Mouse (Mus musculus): Measurements from ENCODE around the gene 2310061I04Rik. TPM values are rescaled to one million over a fixed set of nuclear protein-coding genes. Genes with fewer than 3 reads are reported as not detected.

The 2310061I04Rik gene
- polyA plus RNA-seq, 1 experiment = 52.0 TPM

GRCm38 (mm10) chr17:35865481-35866280 lies 31.6 kb downstream of the 2310061I04Rik start, which contains the start of gene Ppp1r18:
Gene Ppp1r18 (plus strand): TSS chr17:35865593.
- H3K4me1 ChIP-seq (ENCODE audit: control insufficient read depth, insufficient read depth, low read length) = peaks cover 1% of the 10 kb centered on the region; the same call in 1 of the 2 replicates
- no peak for TF ChIP-seq CTCF (IDR thresholded peaks at IDR 0.05; ENCODE audit: control insufficient read depth, insufficient read depth, low read length)
- TF ChIP-seq POLR2A (IDR thresholded peaks at IDR 0.05; ENCODE audit: borderline replicate concordance, control insufficient read depth, low read depth, low read length) = peak; percentile 29; the same call in 1 of the 2 replicates

GRCm38 (mm10) chr17:35864832-35865353 lies 32.3 kb downstream of the 2310061I04Rik start:
- peaks cover 1% of the 10 kb centered on the region; the same call in 1 of the 2 replicates for H3K4me1 ChIP-seq (ENCODE audit: control insufficient read depth, insufficient read depth, low read length)
- no peak for TF ChIP-seq CTCF (IDR thresholded peaks at IDR 0.05; ENCODE audit: control insufficient read depth, insufficient read depth, low read length)
- no peak for TF ChIP-seq POLR2A (IDR thresholded peaks at IDR 0.05; ENCODE audit: borderline replicate concordance, control insufficient read depth, low read depth, low read length)
- H3K27ac ChIP-seq (ENCODE audit: control insufficient read depth, insufficient read depth, low read depth, low read length, poor library complexity) = peak overlapping the region; percentile 96; the same call in 1 of the 2 replicates
- WGBS = 48% methylated on average over 10 of the region's 10 CpGs
- H3K4me3 ChIP-seq (replicated peaks; ENCODE audit: control insufficient read depth, low read depth, low read length) = no peak overlapping the region

More at GRCm38 (mm10) chr17:35865481-35866280, 31.6 kb downstream of the 2310061I04Rik start, which contains the start of gene Ppp1r18:
- Histone ChIP-seq H3K4me3 (replicated peaks; ENCODE audit: control insufficient read depth, low read depth, low read length) (peak within 1 kb of the TSS; percentile 83), H3K27ac (ENCODE audit: control insufficient read depth, insufficient read depth, low read depth, low read length, poor library complexity) (peak within 1 kb of the TSS; percentile 96)
- whole genome bisulfite sequencing = under 1% methylated on average over 48 of the region's 48 CpGs

GRCm38 (mm10) chr17:35861198-35861857 lies 35.9 kb downstream of the 2310061I04Rik start, which contains the start of gene Nrm:
Gene Nrm (plus strand): TSS chr17:35861318.
- Histone ChIP-seq H3K4me1 (ENCODE audit: control insufficient read depth, insufficient read depth, low read length) (peaks cover 1% of the 10 kb centered on the region; the same call in 1 of the 2 replicates), H3K27ac (ENCODE audit: control insufficient read depth, insufficient read depth, low read depth, low read length, poor library complexity) (peak within 1 kb of the TSS; percentile 23), H3K4me3 (replicated peaks; ENCODE audit: control insufficient read depth, low read depth, low read length) (peak within 1 kb of the TSS; percentile 76)
- under 1% methylated on average over 47 of the region's 47 CpGs for WGBS
- TF ChIP-seq POLR2A (IDR thresholded peaks at IDR 0.05; ENCODE audit: borderline replicate concordance, control insufficient read depth, low read depth, low read length) (peak; percentile 66; the same call in 1 of the 2 replicates), CTCF (IDR thresholded peaks at IDR 0.05; ENCODE audit: control insufficient read depth, insufficient read depth, low read length) (peak; percentile 30; the same call in 1 of the 2 replicates)

GRCm38 (mm10) chr17:35860831-35861197 lies 36.4 kb downstream of the 2310061I04Rik start:
- Histone ChIP-seq H3K4me3 (replicated peaks; ENCODE audit: control insufficient read depth, low read depth, low read length) (peak overlapping the region; percentile 76), H3K4me1 (ENCODE audit: control insufficient read depth, insufficient read depth, low read length) (peaks cover 1% of the 10 kb centered on the region; the same call in 1 of the 2 replicates), H3K27ac (ENCODE audit: control insufficient read depth, insufficient read depth, low read depth, low read length, poor library complexity) (peak overlapping the region; percentile 23)
- no peak for TF ChIP-seq CTCF (IDR thresholded peaks at IDR 0.05; ENCODE audit: control insufficient read depth, insufficient read depth, low read length)
- no peak for TF ChIP-seq POLR2A (IDR thresholded peaks at IDR 0.05; ENCODE audit: borderline replicate concordance, control insufficient read depth, low read depth, low read length)
- 9% methylated on average over 12 of the region's 12 CpGs for WGBS

- WGBS = 75% methylated on average over 2 of the region's 2 CpGs
- TF ChIP-seq POLR2A (IDR thresholded peaks at IDR 0.05; ENCODE audit: borderline replicate concordance, control insufficient read depth, low read depth, low read length) (no peak), CTCF (IDR thresholded peaks at IDR 0.05; ENCODE audit: control insufficient read depth, insufficient read depth, low read length) (no peak)
- Histone ChIP-seq H3K4me3 (replicated peaks; ENCODE audit: control insufficient read depth, low read depth, low read length) (no peak overlapping the region), H3K27ac (ENCODE audit: control insufficient read depth, insufficient read depth, low read depth, low read length, poor library complexity) (no peak overlapping the region), H3K4me1 (ENCODE audit: control insufficient read depth, insufficient read depth, low read length) (peaks cover under 1% of the 10 kb centered on the region; the same call in 1 of the 2 replicates)
Measured at GRCm38 (mm10) chr17:35859835-35860234, 37.4 kb downstream of the 2310061I04Rik start.

- no peak overlapping the region for H3K27ac ChIP-seq (ENCODE audit: control insufficient read depth, insufficient read depth, low read depth, low read length, poor library complexity)
- H3K4me3 ChIP-seq (replicated peaks; ENCODE audit: control insufficient read depth, low read depth, low read length) = no peak overlapping the region
- no peaks in the 10 kb centered on the region; the same call in 1 of the 2 replicates for H3K4me1 ChIP-seq (ENCODE audit: control insufficient read depth, insufficient read depth, low read length)
- 68% methylated on average over 1 of the region's 1 CpGs for WGBS
- no peak for TF ChIP-seq CTCF (IDR thresholded peaks at IDR 0.05; ENCODE audit: control insufficient read depth, insufficient read depth, low read length)
- no peak for TF ChIP-seq POLR2A (IDR thresholded peaks at IDR 0.05; ENCODE audit: borderline replicate concordance, control insufficient read depth, low read depth, low read length)
Measured at GRCm38 (mm10) chr17:35859371-35859770, 37.9 kb downstream of the 2310061I04Rik start.

- Histone ChIP-seq H3K27ac (ENCODE audit: control insufficient read depth, insufficient read depth, low read depth, low read length, poor library complexity) (peak overlapping the region; percentile 38; the same call in 1 of the 2 replicates), H3K4me3 (replicated peaks; ENCODE audit: control insufficient read depth, low read depth, low read length) (no peak overlapping the region), H3K4me1 (ENCODE audit: control insufficient read depth, insufficient read depth, low read length) (no peaks in the 10 kb centered on the region; the same call in 1 of the 2 replicates)
- TF ChIP-seq POLR2A (IDR thresholded peaks at IDR 0.05; ENCODE audit: borderline replicate concordance, control insufficient read depth, low read depth, low read length) = no peak
- no peak for TF ChIP-seq CTCF (IDR thresholded peaks at IDR 0.05; ENCODE audit: control insufficient read depth, insufficient read depth, low read length)
- 52% methylated on average over 3 of the region's 3 CpGs for WGBS
Measured at GRCm38 (mm10) chr17:35850974-35851373, 46.3 kb downstream of the 2310061I04Rik start.

Data from bone marrow, adult 2 months (tissue).